Mouse (Mus musculus) liver, postnatal 0 days (tissue): Measurements from ENCODE around the gene Ccl5.

Source experiments
- CTCF ChIP-seq: sonication (generic); IDR thresholded peaks from 2 replicates; pipeline ENCODE4 v1.5.1; 2016; ENCODE audit warnings: antibody characterized with exemption, low read depth
- EP300 ChIP-seq: IDR thresholded peaks from 2 replicates; pipeline ENCODE4 v1.6.1; 2016; ENCODE audit warnings: antibody characterized with exemption, low read depth, mild to moderate bottlenecking

DNA sequence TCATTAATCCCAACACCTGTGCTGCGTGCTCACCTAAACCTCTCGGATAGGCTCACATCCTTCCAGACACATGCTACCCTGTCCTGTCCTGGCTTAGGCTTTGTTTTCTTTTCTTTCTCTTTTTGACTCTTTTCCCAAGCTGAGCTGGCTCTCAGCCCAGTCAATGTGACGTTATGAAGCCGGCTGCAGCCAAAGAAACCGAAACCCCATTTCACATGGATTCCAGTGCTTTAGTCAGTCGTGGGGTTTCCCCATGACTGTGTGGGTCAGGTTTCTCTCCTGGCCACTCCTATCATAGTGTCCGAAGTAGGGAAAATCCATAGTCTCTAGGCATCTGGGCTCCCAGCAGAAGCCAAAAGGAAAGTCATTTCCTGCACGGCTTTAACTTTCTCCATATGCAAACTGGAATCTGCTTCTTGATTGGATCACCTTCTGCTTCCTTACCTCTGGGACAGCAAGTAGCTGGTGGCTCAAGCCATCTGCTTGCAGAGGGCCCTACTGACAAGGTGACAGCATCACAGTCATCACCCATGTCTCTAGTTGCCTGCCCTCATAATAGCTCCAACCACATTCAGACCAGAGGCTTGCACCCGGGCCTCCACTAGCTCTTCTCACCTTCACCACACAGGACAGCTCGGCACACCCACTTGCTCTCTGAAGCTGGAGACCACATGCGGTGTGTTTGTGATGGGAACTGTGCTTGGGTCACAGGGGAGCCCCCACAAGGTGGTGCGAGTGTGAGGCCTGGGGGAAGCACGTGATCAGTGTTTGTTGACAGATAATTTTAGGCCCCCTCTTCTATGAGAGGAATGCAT is 4.5 kb upstream of the Ccl5 start:
- TF ChIP-seq CTCF (no peak), EP300 (no peak)
